Mouse (Mus musculus) CH12.LX (cell line): ENCODE data around the gene Pycr2.

ENCODE experiments used
- CTCF ChIP-seq, 2 experiments: IDR thresholded peaks in 1 of 2; conservative IDR thresholded peaks in 1 of 2; 2 replicates each; pipeline ENCODE4 v1.5.1; 2011 to 2012; ENCODE audit warnings: low read depth in 2 of 2, low read length in 2 of 2, improper control_type of control experiment in 1 of 2, inconsistent platforms in 1 of 2, mild to moderate bottlenecking in 1 of 2, moderate library complexity in 1 of 2
- HCFC1 ChIP-seq: IDR thresholded peaks from 2 replicates; pipeline ENCODE4 v1.6.1; 2012; ENCODE audit warnings: low read depth, mild to moderate bottlenecking, inconsistent platforms, low read length, improper control_type of control experiment
- MAFK ChIP-seq: IDR thresholded peaks from 2 replicates; pipeline ENCODE4 v1.6.1; 2011; ENCODE audit warnings: low read length, improper control_type of control experiment; ENCODE audit not compliant: insufficient replicate concordance
- MXI1 ChIP-seq: IDR thresholded peaks from 2 replicates; pipeline ENCODE4 v1.6.1; 2011; ENCODE audit warnings: mild to moderate bottlenecking, low read depth, low read length, improper control_type of control experiment
- RAD21 ChIP-seq: IDR thresholded peaks from 2 replicates; pipeline ENCODE4 v1.6.1; 2011; ENCODE audit warnings: low read depth, mild to moderate bottlenecking, low read length, improper control_type of control experiment, moderate library complexity
- SMC3 ChIP-seq: IDR thresholded peaks from 2 replicates; pipeline ENCODE4 v1.6.1; 2011; ENCODE audit warnings: low read depth, low read length, improper control_type of control experiment
- TBP ChIP-seq: conservative IDR thresholded peaks from 2 replicates; pipeline ENCODE4 v1.6.1; 2011; ENCODE audit warnings: low read depth, low read length, improper control_type of control experiment
- TCF12 ChIP-seq: IDR thresholded peaks from 2 replicates; pipeline ENCODE4 v1.6.1; 2014; ENCODE audit warnings: low read depth, mild to moderate bottlenecking, inconsistent platforms, low read length, improper control_type of control experiment
- UBTF ChIP-seq: IDR thresholded peaks from 2 replicates; pipeline ENCODE4 v1.6.1; 2012; ENCODE audit warnings: low read depth, mild to moderate bottlenecking, inconsistent platforms, low read length, improper control_type of control experiment, moderate library complexity
- ZNF384 ChIP-seq: IDR thresholded peaks from 2 replicates; pipeline ENCODE4 v1.6.1; 2012; ENCODE audit warnings: low read depth, low read length, improper control_type of control experiment, inconsistent platforms

DNA sequence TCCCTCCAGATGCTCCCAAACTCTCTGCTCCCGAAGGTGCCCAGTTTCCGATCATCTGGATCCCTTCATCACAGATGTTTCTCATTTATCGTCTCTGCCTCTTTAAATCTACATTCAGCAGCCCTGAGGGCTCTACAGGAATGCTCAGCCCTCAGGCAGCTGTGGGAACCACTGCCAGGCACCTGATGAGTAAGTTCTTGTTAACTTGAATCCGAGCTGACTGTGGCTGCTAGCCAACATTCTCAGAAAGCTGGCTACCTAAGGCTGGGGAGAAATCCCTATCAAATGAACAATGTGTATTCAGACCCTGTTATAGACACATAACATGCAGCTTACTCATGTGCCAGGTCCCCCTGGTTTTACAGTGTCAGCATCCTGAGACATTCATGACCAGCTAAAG is 9.7 kb downstream of the Pycr2 start:
- TF ChIP-seq RAD21 (no peak), ZNF384 (no peak), UBTF (no peak), CTCF (conservative IDR thresholded peaks at IDR 0.05 in 1 of 2, IDR thresholded peaks at IDR 0.05 in 1 of 2; ENCODE audit: low read depth in 2 of 2, low read length in 2 of 2) (no peak), TBP (no peak), MXI1 (no peak), HCFC1 (no peak), MAFK (no peak), SMC3 (no peak), TCF12 (no peak)
